In genomic region chr8:119791804-119792704, GRCm38 (mm10) we compare ENCODE assay signal across 8 mouse cellular contexts. TPM values are rescaled to one million over a fixed set of nuclear protein-coding genes. Genes with fewer than 3 reads are reported as not detected.
DNase-seq lines count a peak whose midpoint lies in the region; ATAC-seq lines count a peak whose summit lies in the region.

No protein-coding gene starts in this region.

- intact Hi-C loops in left cerebral cortex, postnatal 4 days (cut with DNase I): no loop called here
- intact Hi-C loops in left cerebral cortex, postnatal 36 days (cut with DNase I): no loop called here

- no peak overlapping the region for H3K9ac ChIP-seq in embryonic facial prominence, embryonic 12.5 days
- no peak overlapping the region for H3K9ac ChIP-seq in liver, embryonic 15.5 days
- no peak overlapping the region for H3K9ac ChIP-seq in neural tube, embryonic 12.5 days

- whole genome bisulfite sequencing in embryonic facial prominence, embryonic 12.5 days: 14% methylated on average over 16 of the region's 16 CpGs
- WGBS in liver, embryonic 15.5 days (ENCODE audit: insufficient replicate concordance): 36% methylated on average over 16 of the region's 16 CpGs
- 8% methylated on average over 16 of the region's 16 CpGs for WGBS in neural tube, embryonic 12.5 days

- H3K9me3 ChIP-seq in embryonic facial prominence, embryonic 12.5 days: no peaks in the 10 kb centered on the region
- no peaks in the 10 kb centered on the region for H3K9me3 ChIP-seq in liver, embryonic 15.5 days (replicated peaks)
- no peaks in the 10 kb centered on the region for H3K9me3 ChIP-seq in neural tube, embryonic 12.5 days

- H3K4me2 ChIP-seq in embryonic facial prominence, embryonic 12.5 days (replicated peaks): no peak overlapping the region
- no peak overlapping the region for H3K4me2 ChIP-seq in liver, embryonic 15.5 days
- H3K4me2 ChIP-seq in neural tube, embryonic 12.5 days (replicated peaks): peak overlapping the region; percentile 12; the same call in 1 of the 2 replicates

- H3K27me3 ChIP-seq in embryonic facial prominence, embryonic 12.5 days: no peaks in the 10 kb centered on the region
- H3K27me3 ChIP-seq in liver, embryonic 15.5 days: no peaks in the 10 kb centered on the region
- H3K27me3 ChIP-seq in neural tube, embryonic 12.5 days (replicated peaks): no peaks in the 10 kb centered on the region

- H3K36me3 ChIP-seq in embryonic facial prominence, embryonic 12.5 days: no peaks in the 10 kb centered on the region
- no peaks in the 10 kb centered on the region for H3K36me3 ChIP-seq in liver, embryonic 15.5 days (replicated peaks)
- H3K36me3 ChIP-seq in neural tube, embryonic 12.5 days: no peaks in the 10 kb centered on the region

- H3K27ac ChIP-seq in embryonic facial prominence, embryonic 12.5 days: peak overlapping the region; percentile 74
- H3K27ac ChIP-seq in liver, embryonic 15.5 days (replicated peaks): peak overlapping the region; percentile 61
- no peak overlapping the region for H3K27ac ChIP-seq in neural tube, embryonic 12.5 days

- peak; percentile 78 for DNase-seq in left cerebral cortex, postnatal 4 days
- no peak for DNase-seq in left cerebral cortex, adult 8-10 months (ENCODE audit: low spot score in 2 of 2)
- peak; percentile 3 for DNase-seq in induced T-regulatory cell, adult 2 months (ENCODE audit: low read depth)
- DNase-seq in thymus, postnatal 36 days: no peak
- DNase-seq in left cerebral cortex, postnatal 36 days (ENCODE audit: low spot score in 2 of 2): no peak

- peaks cover 25% of the 10 kb centered on the region for H3K4me1 ChIP-seq in embryonic facial prominence, embryonic 12.5 days
- peaks cover 30% of the 10 kb centered on the region for H3K4me1 ChIP-seq in liver, embryonic 15.5 days (replicated peaks)
- H3K4me1 ChIP-seq in neural tube, embryonic 12.5 days: peaks cover 40% of the 10 kb centered on the region

- peak; percentile 42 for ATAC-seq in embryonic facial prominence, embryonic 12.5 days (ENCODE audit: insufficient number of reproducible peaks, insufficient read depth, low FRiP score, low TSS enrichment)
- peak; percentile 71 for ATAC-seq in liver, embryonic 15.5 days (ENCODE audit: insufficient read depth)
- peak; percentile 65; the same call in 1 of the 2 replicates for ATAC-seq in neural tube, embryonic 12.5 days (ENCODE audit: low FRiP score, low read depth)

- no peak overlapping the region for H3K4me3 ChIP-seq in embryonic facial prominence, embryonic 12.5 days
- H3K4me3 ChIP-seq in liver, embryonic 15.5 days (replicated peaks): no peak overlapping the region
- no peak overlapping the region for H3K4me3 ChIP-seq in neural tube, embryonic 12.5 days

RNA-seq across cellular contexts. Expression of gene Tldc1, which starts 13.8 kb away (rescaled TPM):
- total RNA-seq in left cerebral cortex, postnatal 4 days (2021): 10 to 100 TPM; 15.0 to 16.7 TPM
- 10 to 100 TPM; 12.8 to 14.2 (median 13.6) TPM for total RNA-seq in left cerebral cortex, adult 8-10 months (2022)
- polyA plus RNA-seq in embryonic facial prominence, embryonic 12.5 days (2016; fragmentation: Nextera tagmentation; extraction: Ambion mirVana): 11.6 and 14.4 TPM in 2 replicates
- polyA plus RNA-seq in liver, embryonic 15.5 days (2015; fragmentation: Nextera tagmentation; extraction: Ambion mirVana): 4.1 and 4.6 TPM in 2 replicates
- polyA plus RNA-seq in neural tube, embryonic 12.5 days (2016; fragmentation: Nextera tagmentation; extraction: Ambion mirVana): 11.6 and 12.1 TPM in 2 replicates
- 10 to 100 TPM; 14.3 to 14.5 TPM for total RNA-seq in left cerebral cortex, postnatal 36 days (2021)

RNA-seq across cellular contexts. Expression of gene Cotl1, which starts 48.3 kb away (rescaled TPM):
- total RNA-seq in left cerebral cortex, postnatal 4 days (2021): 100 to 1,000 TPM; 208 to 215 TPM
- total RNA-seq in left cerebral cortex, adult 8-10 months (2022): 100 to 1,000 TPM in 1 of 4 experiments, 10 to 100 TPM in 3; 52.1 to 105 (median 68.9) TPM
- 85.9 and 130 TPM in 2 replicates for polyA plus RNA-seq in embryonic facial prominence, embryonic 12.5 days (2016; fragmentation: Nextera tagmentation; extraction: Ambion mirVana)
- 31.9 and 33.3 TPM in 2 replicates for polyA plus RNA-seq in liver, embryonic 15.5 days (2015; fragmentation: Nextera tagmentation; extraction: Ambion mirVana)
- polyA plus RNA-seq in neural tube, embryonic 12.5 days (2016; fragmentation: Nextera tagmentation; extraction: Ambion mirVana): 219 and 263 TPM in 2 replicates
- 10 to 100 TPM; 56.9 to 57.0 TPM for total RNA-seq in left cerebral cortex, postnatal 36 days (2021)

Comparison
In these comparisons a context has a peak if more than half of its experiments do, and no peak if none do; other contexts are left out.
1. DNase-seq: peak in left cerebral cortex, postnatal 4 days (single experiment) and induced T-regulatory cell, adult 2 months (single experiment); none in left cerebral cortex, adult 8-10 months (0 of 2), thymus, postnatal 36 days (0 of 2) and left cerebral cortex, postnatal 36 days (0 of 2).
2. Peak in every context shown above with its lines, with median percentiles within 50 percentile points of each other: ATAC-seq.